Mouse (Mus musculus) B cell, adult 2 months (primary cell): Measurements from ENCODE around the gene Lrrc75a.
A peak's percentile ranks its signal among the peaks of the same experiment; 100 is the strongest.

Experiments used
- DNase-seq, 2 experiments: peaks; one replicate each; pipeline ENCODE4 v3.0.0; 2022

The Lrrc75a gene

DNA sequence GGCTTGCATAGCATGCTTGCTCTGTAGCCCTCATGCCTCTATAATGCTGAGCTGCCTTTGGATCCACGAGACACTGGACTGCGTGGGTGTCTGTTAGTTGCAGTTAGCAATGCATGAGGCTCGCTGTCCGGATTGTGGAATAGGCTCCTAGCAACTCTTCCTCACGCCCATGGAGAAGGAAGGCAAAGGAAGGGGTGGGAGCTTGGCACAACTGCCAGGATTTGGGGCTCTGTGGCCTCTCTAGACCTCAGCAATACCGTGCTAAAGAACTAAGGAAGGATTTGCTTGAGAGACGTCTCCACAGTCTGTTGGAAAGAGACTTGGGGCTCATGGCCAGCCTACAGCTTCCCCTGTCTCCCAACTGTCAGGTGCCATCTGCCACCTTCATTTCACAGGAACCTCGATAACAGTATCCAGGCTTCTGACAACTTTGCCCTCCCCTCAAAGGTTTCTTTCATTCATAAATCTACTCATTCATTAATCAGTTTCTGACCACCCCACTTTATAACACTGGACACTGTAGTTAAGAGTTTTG is 33.4 kb downstream of the Lrrc75a start:
- DNase-seq: no peak

DNA sequence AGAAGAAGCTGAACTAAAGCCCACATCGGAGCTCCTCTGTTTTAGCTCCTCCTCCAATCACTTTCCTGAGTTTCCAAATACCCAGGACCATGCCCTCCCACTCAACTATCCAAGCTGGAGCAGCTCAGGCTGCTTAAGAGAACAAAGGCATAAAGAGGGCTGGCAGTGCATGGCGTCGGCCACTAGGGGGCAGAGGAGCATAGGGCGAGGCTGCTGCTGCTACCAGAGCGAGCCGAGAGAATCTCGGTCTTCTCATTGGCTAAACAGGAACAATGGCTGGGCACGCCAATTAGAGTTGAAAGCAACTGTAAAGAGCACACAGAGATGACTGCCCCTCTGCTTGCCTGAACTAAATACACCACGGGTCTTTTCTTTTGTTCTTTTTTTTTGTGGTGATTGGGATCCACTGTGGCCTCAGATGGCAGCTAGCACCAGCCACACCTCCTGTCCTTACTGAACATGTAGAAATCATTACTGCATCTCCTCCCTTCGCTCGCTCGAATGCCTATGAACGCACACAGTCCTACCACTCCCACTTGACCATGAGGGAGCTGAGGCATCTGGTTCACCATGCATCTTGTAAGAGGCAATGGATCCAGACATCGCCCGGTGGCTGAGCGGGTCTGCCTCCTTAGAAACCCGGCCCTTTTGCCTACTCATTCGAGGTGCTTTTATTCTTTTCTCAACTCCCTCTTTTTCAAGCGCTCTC is 34.5 kb downstream of the Lrrc75a start:
- peak; percentile 91 to 94 for DNase-seq

DNA sequence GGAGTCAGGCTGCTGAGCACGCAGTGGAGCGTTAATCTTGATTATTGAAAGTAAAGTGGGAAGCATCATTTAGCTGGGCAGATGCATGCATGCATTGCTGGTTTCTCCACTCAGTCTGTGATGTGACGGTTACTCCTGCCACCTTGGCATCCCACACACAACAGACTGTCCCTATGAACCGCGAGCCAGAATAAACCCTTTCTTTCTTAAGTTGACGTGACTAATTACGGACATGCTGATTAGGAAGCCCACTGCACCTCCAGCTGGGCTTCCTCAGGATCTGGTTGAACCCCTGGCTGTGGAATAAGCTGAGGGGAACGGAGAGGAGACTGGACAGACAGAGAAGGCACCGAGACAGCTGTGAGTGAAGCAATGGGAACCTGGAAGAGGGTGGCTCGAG is 35.7 kb downstream of the Lrrc75a start:
- no peak for DNase-seq

DNA sequence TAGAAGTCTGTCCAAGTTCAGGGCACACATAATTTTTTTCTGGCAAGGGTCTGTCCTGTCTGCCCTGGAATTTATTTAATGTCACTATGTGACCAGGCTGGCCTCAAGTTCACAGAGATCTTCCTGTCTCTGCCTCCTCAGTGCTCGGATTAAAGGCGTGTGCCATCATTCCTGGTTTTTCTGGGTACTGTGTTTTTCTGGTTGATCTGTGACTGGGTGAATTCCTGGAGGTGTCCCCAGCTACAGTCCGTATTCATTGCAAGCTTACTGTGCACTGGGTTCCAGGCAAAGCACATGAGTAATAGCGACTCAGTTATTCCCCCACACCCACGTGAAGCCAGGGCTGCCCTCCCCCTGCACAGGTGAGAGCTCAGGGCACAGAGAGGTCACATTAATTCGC is 38.0 kb downstream of the Lrrc75a start:
- DNase-seq: no peak

DNA sequence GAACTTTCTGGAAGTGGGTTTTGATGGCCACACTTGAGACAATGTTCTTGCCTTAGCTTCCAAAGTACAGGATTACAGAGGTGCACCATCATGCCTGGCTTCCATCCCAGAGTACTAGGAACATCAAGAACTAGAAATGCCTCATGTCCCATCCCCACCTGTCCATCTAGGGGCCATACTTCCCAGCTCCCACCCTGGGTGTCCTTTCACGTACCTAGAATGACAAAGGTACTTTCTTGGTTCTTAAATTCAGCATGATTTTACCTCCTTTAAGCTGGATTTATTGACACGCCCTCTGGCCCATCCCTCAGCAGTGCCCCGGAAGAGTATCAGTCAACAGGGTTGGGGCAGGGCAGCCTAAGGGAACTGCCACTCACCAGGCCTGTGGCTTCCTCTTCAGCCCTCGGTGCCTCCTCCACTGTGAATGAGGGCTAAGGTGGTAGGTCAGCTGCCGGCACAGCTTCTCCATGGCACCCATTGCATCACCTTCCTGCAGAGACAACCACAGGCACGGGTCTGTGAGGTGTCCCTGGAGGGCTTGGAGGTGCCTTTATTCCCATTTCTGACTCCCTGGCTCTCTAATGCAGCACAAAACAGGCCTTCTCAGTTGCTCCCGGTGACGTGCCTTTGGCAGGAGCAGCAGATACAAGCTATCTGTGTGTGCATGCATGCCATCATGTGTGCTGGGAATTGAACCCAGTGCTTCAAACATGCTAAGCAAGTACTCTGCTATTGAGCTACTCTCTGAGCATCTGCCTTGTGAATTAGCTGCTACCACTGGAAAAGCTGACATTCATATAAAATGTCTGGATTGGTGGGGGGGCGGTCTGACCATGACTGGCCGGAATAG is 39.3 kb downstream of the Lrrc75a start:
- DNase-seq: no peak

DNA sequence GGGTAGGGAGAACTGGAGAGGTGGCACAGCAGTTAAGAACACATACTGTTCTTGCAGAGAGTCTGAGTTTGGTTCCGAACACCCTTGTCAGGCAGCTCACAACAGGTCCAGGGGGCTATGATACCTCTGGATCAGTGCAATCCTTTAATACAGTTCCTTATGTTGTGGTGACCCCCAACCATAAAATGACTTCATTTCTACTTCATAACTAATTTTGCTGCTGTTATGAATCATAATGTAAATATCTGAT is 40.4 kb downstream of the Lrrc75a start:
- DNase-seq: no peak

DNA sequence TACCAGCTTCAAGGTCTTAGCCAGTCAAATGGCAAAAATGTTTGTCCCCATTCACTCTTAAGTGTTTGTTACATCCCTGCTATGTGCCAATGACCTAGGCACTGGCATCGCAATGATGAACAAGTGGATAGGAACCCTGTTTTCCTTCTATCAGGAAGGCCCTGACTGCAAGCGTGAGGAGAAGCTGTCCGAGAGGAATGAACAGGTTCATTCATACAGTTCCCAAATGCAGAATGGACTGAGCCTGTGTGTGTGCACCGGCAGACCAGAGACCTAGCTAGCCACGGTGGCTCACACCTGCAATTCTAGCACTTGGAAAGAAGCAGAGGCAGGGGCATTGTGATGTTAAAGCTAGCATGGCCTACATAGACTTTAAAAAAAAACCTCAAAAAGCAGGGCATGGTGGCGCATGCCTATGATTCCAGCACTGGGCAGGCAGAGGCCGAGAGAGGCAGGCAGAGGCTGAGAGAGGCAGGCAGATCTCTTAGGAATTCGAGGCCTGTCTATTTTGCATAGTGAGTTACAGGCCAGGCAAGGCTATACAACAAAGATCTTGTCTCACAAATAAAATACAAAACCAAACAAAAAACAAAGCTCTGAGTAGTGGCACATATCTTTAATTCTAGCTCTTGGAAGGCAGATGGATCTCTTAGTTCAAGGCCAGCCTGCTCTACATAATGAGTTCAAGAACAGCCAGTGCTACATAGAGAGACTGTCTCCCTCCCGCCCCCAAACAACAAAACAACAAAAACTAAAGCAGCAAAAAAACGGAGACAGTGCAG is 41.0 kb downstream of the Lrrc75a start:
- DNase-seq: peak in 1 of 2 experiments; percentile 10

DNA sequence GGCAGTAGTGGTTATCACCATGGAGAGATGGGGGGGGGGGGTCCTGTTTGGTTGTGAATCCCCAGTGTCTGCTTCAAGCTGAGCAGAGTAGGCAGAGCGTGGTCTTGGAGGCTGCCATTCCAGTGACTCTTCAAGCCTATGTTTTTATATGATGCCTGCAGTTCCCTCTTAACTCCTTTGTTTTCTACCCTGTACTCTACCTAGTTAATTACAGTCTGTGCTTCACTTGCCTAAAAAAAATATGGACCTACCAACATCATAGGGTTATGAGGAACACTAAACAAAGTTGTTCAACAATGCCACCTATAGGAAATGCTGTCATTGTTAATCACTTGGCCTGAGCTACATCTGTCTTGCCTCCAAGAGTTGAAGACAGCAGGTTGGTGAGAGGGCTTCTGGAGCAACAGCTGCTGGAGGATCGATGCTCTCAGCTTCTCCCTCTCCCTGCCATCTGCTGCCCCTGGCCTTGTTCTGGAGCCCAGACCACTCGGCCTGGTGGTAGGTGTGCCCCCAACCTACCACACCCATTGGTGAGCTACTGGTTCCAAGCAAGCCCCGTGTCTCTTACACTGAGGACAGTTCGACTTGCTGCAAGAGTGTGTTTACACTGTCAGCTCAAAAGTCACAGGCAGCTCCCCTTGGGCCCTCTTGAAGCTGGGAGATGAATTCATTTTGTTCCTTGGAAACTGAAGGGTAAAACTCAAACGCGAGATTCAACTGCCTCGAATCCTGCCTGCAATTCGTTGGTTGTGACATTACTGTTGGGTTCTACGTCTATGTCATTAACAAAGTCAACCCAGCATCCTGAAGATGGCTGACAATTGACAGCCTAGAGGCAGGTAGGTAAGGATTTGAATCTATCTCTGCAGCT is 41.8 kb downstream of the Lrrc75a start:
- peak; percentile 9 to 12 for DNase-seq

DNA sequence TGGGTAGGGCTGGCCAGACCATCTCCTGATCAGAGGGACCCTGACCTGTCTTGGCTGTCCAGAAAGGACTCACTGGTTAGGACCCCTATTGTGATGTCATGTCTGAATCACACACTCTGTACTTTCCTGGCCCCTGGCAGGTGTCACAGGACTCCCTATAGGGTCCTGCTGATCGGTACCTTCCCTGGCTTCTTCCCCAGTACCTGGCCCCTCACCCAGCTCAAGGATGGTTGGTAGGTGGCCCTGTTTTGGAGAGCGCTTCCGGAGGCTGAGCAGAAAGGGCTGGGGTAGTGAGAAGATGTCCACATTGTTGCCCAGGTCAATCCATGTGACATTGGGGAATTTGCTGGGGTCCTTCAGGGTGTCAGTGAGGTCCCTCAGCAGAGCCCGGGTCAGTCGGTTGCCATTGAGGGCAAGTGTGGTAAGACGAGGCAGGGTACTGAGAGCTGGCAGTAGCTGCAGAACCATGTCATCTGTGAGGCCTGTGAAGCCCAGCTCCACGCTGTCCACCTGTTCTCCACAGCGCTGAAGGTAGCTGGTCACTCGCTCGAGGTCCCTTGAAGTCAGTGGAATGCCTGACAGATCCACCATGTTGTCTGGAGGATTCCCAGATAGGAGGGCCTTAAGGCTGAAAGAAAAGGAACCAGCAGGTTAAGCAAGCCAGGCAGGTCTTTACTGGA is 42.6 kb downstream of the Lrrc75a start:
- peak; percentile 17 to 27 for DNase-seq

DNA sequence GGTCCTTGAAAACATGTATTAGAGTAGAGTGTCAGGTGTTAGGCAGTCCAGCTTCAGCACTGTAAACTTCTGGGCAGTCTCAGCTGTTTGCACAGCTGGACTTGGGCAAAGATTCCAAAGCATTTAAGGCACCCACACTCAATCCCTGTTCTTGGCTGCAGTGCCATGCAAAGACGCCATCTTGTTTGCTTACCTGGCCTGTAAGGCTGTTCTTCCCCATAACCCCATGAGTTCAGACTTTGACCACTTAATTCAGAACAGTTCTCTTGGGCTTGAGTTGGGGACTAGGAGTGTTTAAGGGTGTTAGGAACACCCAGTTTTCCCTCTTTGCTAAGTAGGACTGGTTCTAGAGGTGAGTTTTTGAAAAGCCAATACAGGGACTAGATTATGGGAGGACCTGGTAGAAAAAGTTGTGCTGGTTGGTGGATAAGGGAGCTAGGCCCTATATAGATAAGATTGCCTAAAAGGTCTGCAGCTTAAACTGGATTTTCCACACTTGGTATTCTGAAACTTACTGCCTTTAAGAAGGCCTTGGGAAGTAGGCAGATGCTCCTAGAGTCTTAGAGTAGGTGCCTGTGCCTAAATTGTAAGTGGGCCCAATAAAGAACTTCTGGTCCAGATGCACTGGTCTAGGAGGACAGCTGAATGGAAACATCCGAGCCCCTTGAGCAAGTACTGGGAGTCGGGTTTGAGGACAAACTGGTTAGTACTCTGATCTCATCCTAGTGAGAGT is 43.3 kb downstream of the Lrrc75a start:
- peak; percentile 7 to 23 for DNase-seq

DNA sequence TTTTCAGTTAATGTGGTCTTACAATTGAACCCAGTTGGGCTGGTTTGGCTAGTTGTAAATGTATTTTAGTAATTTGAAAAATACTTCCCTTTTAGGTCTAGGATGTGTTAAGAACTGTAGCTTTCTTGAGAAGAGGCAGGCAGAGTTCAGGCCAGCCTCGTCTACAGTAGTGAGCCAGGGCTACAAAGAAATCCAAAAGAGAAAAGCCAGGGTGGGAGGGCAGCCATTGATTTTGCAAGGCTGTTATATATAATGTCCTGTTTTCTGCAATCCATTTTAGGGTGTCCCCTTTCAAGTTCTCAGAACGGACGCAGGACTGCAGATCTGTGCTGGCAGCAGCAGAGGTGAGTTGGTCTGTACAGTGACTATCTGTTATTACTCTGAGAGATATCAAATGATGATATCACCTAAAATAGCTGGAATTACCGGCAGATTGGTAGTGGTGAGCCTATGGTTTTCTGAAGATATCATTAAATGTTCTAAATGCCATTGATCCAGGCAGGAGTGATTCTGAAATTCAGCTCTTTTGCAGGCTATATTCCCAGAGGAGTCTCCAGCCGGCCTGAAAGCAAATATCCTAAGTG is 44.1 kb downstream of the Lrrc75a start:
- DNase-seq: no peak

DNA sequence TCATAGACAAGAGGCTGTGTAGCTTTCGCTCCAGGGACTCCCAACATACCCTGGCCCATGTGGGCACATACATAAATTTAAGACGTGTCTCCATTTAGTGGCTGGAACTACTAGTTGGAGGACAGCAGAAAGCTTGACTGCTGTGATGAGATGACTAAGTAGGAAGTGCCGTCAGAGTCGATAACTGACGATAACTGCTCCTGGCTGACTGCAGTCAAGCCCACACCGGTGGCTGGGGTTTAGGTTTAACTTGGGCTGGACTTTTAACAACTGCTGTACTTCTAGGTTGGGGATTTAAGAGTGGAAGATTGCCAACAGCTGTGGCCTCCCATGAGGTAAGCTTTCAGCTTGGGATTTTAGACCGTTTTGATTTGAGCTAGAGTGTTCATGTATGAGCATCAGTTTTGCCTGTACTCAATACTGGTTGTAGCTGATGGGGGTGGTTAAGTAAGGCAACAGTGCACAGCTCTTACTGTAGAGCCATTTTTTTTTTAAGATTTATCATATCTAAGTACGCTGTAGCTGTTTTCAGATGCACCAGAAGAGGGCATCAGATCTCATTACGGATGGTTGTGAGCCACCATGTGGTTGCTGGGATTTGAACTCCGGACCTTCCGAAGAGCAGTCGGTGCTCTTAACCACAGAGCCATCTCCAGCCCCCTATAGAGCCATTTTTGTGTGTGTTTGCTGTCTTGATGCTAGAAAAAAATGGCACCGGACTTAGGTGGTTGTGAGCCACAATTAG is 44.8 kb downstream of the Lrrc75a start:
- peak; percentile 37 to 41 for DNase-seq

DNA sequence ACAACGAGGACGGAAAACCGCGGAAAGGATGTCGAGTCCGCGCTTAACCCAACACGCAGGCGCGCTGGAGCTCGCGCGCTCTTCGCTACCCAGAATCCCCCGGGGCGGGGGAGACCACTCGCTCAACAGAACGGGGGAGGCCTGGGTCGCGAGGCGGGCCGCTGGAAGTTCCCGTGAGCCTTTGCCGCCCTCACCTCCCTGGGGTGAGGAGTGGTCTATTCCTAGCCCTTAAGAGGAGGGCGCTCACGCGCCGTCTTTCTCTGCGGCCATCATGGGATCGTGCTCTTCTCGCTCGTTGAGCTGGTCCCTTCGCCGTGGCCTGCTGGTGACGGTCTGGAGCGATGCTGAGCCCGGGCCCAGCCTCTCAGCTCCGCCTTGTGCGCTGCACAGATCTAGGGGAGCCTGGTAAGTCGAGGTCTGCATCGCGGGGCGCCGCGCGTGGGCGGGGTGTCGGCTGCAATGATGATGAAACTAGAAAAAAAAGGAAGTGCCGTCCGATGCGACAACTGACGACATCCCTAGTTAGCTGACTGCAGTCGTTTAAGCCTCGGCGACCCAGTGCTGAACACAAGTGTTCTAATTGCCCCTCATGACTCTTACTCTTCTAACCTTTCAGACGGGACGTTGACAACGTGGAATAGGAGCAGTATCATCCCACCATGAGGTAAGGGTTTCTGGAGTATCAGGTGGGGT is 45.6 kb downstream of the Lrrc75a start:
- peak; percentile 96 to 97 for DNase-seq

DNA sequence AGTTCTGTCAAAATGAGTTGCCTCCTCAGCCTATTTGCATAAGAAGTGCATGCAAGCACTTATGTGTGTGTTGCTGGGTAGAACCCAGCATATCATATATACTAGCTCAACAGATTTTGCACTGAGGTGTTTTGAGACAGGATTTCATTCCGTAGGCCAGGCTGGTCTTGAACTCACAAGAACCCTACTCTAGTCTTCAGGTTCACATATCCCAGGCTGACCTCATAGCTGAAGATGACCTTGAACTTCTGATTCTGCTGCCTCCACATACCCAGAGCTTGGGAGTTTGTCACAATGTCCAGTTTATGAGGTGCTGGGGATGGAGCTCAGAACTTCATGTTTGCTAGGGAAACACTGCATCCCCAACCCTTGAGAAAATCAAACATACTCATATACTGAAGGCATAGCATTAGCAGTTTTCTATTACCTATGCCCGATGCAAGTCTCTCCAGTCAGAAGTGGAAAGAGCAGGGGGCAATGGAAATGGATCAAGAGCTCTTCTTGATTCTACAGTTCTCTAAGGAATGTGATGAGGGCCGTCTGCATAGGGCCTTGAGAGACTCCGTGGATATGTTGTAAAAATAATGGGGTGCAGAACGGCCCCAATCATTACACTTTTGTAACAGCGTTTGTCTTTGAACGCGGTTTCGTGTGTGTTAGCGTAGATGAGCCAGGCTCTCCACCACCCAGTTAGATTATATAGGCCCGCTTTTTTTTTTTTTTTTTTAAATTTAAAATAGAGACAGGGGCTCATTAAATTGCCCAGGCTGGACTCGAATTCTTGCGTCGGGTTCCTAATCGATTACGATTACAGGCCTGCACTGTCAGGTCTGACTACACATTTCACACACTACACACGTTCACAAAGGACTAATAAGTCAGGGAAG is 46.3 kb downstream of the Lrrc75a start:
- DNase-seq: peak; percentile 17 to 33

DNA sequence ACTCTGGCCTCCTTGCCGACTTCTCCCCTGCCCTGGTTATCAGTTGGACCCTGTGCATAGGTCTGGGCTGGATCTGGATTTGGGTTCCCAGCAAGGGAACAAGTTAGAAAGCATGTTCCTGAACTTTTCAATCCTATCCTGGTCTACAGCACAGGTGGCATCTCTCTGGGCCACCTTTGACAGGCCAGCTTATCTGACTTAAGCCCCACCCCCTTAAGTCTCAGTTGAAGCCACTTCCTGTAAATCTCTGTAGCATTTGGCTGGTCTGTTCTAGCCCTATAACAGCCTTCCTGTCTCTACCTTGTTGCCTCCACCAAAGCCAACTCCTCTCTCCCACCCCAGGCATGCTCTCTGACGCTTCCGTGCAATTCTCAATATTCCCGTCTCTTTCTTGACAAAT is 49.8 kb downstream of the Lrrc75a start:
- DNase-seq: peak; percentile 9 to 13

DNA sequence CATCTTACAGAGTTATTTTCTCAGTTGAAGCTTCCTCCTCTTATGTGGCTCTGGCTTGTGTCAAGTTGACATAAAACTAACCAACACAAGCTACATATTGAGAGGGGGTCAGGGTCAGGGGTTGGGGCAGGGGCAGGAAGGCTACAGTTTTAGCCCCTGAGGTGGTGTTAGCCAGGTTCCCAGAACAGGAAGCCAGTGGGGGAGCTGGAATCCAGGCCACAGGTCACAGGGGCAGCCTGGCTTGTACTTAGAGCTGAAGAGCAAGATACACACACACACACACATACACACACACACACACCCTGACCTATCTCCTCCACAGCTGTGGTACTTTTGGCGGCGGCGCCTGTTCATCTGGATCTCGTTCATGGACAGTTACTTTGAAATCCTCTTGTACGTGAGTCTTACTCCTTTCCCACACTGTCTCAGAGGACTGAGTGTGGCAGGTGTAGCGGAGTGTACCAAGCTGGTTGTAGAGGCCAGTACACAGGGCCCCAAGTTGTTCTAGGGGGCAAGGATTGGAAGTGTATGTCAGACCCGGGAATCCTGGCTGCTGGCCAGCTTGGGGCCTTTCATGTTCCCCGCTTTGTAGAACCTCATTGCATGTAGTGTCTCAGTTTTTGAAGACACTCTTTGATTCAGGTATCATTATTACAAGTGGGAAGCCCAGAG is 56.3 kb downstream of the Lrrc75a start:
- no peak for DNase-seq

DNA sequence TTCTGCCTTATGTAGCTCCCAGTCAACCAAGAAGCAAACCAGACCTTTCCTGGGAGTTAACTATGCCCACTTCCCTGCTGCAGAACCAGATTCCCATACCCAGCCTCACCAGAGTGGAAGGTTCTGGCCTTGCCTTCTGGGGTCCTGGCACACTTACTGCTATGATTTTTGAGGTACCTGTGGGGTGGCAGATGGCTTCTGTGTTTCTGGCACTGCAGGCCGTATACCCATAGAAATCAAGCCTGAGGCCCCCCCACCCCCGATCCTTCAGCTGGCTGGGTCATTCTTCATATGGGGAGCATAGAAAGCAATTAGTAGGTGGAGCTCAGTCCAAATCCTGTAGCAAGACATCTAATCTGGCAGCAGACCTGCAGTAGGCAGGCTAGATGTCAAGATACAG is 57.3 kb downstream of the Lrrc75a start:
- no peak for DNase-seq

DNA sequence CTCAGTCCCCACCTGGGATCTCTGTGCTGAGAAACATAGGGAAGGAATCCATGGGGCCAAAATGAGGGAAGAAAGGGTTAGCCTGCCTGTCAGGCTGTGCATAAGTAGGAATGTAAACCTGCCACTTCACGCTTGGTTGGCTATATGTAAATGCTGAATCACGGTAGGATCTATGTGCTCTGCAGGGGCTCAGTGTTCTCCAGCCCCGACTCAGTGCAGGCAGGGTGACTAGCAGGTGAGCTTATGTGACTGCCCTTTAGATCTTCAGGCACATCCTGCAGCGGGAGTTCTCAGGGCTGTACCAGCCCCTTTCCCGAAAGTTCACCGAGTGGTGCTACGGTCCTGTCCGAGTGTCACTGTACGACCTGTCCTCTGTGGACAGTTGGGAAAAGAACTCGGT is 58.9 kb downstream of the Lrrc75a start:
- no peak for DNase-seq
